19 mouse cellular contexts compared by ENCODE assay signal in the genomic region with DNA sequence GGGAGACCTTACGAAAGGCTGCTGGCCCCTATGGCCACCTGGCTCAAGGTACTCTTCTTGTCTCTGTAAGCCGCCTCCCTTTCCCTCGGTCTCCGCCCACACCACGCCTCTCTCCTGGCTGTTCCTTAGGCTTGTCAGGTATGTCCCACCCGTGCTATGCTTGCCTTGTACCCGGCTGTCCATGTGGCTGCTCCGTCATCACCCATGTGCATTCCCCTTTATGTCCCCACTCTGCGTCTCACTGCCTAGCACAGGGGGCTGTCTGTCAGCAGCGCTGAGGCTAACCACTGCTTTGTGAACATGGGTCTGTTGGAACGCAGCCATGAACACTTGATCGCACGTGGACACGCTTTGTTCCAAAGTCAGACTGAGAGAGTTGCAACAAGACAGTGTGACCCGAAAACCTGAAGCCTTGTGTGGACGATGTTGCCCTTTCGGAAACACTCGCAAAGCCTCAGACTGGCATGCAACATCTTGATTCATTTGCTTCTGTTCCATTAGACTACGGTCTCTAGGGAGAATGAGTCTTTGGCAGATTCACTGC.
DNase-seq lines count a peak whose midpoint lies in the region; ATAC-seq lines count a peak whose summit lies in the region.
"Had no signal": no experiment of that assay in that cellular context is flagged by ENCODE, and none has a peak within 500 bp of the region (broad histone marks: within the 10 kb centered on the region; RNA-seq: fewer than 3 reads in every experiment).

No protein-coding gene starts in this region.

- no peak overlapping the region for H3K4me3 ChIP-seq in embryonic facial prominence, embryonic 12.5 days
- H3K4me3 ChIP-seq in embryonic facial prominence, embryonic 10.5 days = no peak overlapping the region
- no peak overlapping the region for H3K4me3 ChIP-seq in heart, embryonic 16.5 days (ENCODE audit: low read length)
- H3K4me3 ChIP-seq in heart, embryonic 11.5 days (ENCODE audit: low read depth, low read length) = no peak overlapping the region
- H3K4me3 ChIP-seq in embryonic facial prominence, embryonic 13.5 days = no peak overlapping the region
- H3K4me3 ChIP-seq: gastrocnemius, adult 2 months; hindbrain, embryonic 10.5 days; kidney, embryonic 15.5 days; limb, embryonic 12.5 days; liver, embryonic 12.5 days had no signal

- no peak overlapping the region for H3K9ac ChIP-seq in embryonic facial prominence, embryonic 12.5 days
- no peak overlapping the region for H3K9ac ChIP-seq in heart, embryonic 16.5 days (ENCODE audit: low read length)
- H3K9ac ChIP-seq in heart, embryonic 11.5 days (ENCODE audit: low read depth, low read length) = no peak overlapping the region
- H3K9ac ChIP-seq in embryonic facial prominence, embryonic 13.5 days = 0 out of 2 replicates have a peak overlapping the region, but pooled peaks have one; percentile 27
- H3K9ac ChIP-seq: kidney, embryonic 15.5 days; limb, embryonic 12.5 days; liver, embryonic 12.5 days had no signal

- ATAC-seq in embryonic facial prominence, embryonic 12.5 days (ENCODE audit: insufficient number of reproducible peaks, insufficient read depth, low FRiP score, low TSS enrichment) = 0 out of 2 replicates have a peak, but pooled peaks have one; percentile 41
- ATAC-seq in heart, embryonic 16.5 days (replicated peaks; ENCODE audit: extremely low read depth, insufficient read depth, low FRiP score) = peak; percentile 49
- ATAC-seq in heart, embryonic 11.5 days (replicated peaks; ENCODE audit: insufficient number of reproducible peaks, low FRiP score, low TSS enrichment) = no peak
- ATAC-seq in embryonic facial prominence, embryonic 13.5 days (ENCODE audit: insufficient number of reproducible peaks, insufficient read depth, low FRiP score, low TSS enrichment, low read depth) = no peak
- ATAC-seq: CD4-positive, CD25-positive, alpha-beta regulatory T cell, adult 4 months; liver, embryonic 12.5 days had no signal

- no peaks in the 10 kb centered on the region for H3K9me3 ChIP-seq in embryonic facial prominence, embryonic 12.5 days
- no peaks in the 10 kb centered on the region for H3K9me3 ChIP-seq in embryonic facial prominence, embryonic 10.5 days
- no peaks in the 10 kb centered on the region for H3K9me3 ChIP-seq in heart, embryonic 16.5 days (replicated peaks; ENCODE audit: control insufficient read depth, low read length)
- no peaks in the 10 kb centered on the region for H3K9me3 ChIP-seq in heart, embryonic 11.5 days (replicated peaks; ENCODE audit: control insufficient read depth, low read length)
- no peaks in the 10 kb centered on the region for H3K9me3 ChIP-seq in embryonic facial prominence, embryonic 13.5 days
- H3K9me3 ChIP-seq: hindbrain, embryonic 10.5 days; kidney, embryonic 15.5 days; limb, embryonic 12.5 days; liver, embryonic 12.5 days had no signal

- H3K27me3 ChIP-seq in embryonic facial prominence, embryonic 12.5 days = no peaks in the 10 kb centered on the region
- H3K27me3 ChIP-seq in embryonic facial prominence, embryonic 10.5 days (replicated peaks; ENCODE audit: low read depth, poor library complexity, severe bottlenecking) = no peaks in the 10 kb centered on the region; the same call in 1 of the 2 replicates
- peaks cover 5% of the 10 kb centered on the region for H3K27me3 ChIP-seq in heart, embryonic 16.5 days (ENCODE audit: control insufficient read depth, insufficient read depth, low read length)
- no peaks in the 10 kb centered on the region for H3K27me3 ChIP-seq in heart, embryonic 11.5 days (ENCODE audit: control insufficient read depth, insufficient read depth, low read length)
- peaks cover 10% of the 10 kb centered on the region; the same call in 1 of the 2 replicates for H3K27me3 ChIP-seq in embryonic facial prominence, embryonic 13.5 days
- H3K27me3 ChIP-seq: liver, embryonic 12.5 days had no signal

- H3K4me2 ChIP-seq in embryonic facial prominence, embryonic 12.5 days (replicated peaks) = no peak overlapping the region
- no peak overlapping the region for H3K4me2 ChIP-seq in heart, embryonic 16.5 days (ENCODE audit: low read depth, low read length)
- H3K4me2 ChIP-seq in heart, embryonic 11.5 days = no peak overlapping the region
- H3K4me2 ChIP-seq in embryonic facial prominence, embryonic 13.5 days = no peak overlapping the region
- H3K4me2 ChIP-seq: kidney, embryonic 15.5 days; limb, embryonic 12.5 days; liver, embryonic 12.5 days; midbrain, embryonic 11.5 days had no signal

- no peaks in the 10 kb centered on the region for H3K36me3 ChIP-seq in embryonic facial prominence, embryonic 12.5 days
- no peaks in the 10 kb centered on the region for H3K36me3 ChIP-seq in embryonic facial prominence, embryonic 10.5 days (replicated peaks)
- no peaks in the 10 kb centered on the region for H3K36me3 ChIP-seq in heart, embryonic 16.5 days (ENCODE audit: control insufficient read depth, insufficient read depth)
- H3K36me3 ChIP-seq in heart, embryonic 11.5 days (ENCODE audit: control insufficient read depth, insufficient read depth, low read length) = no peaks in the 10 kb centered on the region
- no peaks in the 10 kb centered on the region for H3K36me3 ChIP-seq in embryonic facial prominence, embryonic 13.5 days
- H3K36me3 ChIP-seq: hindbrain, embryonic 10.5 days; kidney, embryonic 15.5 days; limb, embryonic 12.5 days; liver, embryonic 12.5 days had no signal

- no peak overlapping the region for H3K27ac ChIP-seq in embryonic facial prominence, embryonic 12.5 days
- H3K27ac ChIP-seq in embryonic facial prominence, embryonic 10.5 days (replicated peaks) = no peak overlapping the region
- H3K27ac ChIP-seq in heart, embryonic 16.5 days (ENCODE audit: low read length) = no peak overlapping the region
- no peak overlapping the region for H3K27ac ChIP-seq in heart, embryonic 11.5 days (ENCODE audit: low read depth, low read length)
- H3K27ac ChIP-seq in embryonic facial prominence, embryonic 13.5 days = no peak overlapping the region
- H3K27ac ChIP-seq: gastrocnemius, adult 2 months; hindbrain, embryonic 10.5 days; kidney, embryonic 15.5 days; limb, embryonic 12.5 days; liver, embryonic 12.5 days had no signal

- 83% methylated on average over 19 of the region's 19 CpGs for WGBS in embryonic facial prominence, embryonic 12.5 days
- 91% methylated on average over 19 of the region's 19 CpGs for WGBS in embryonic facial prominence, embryonic 10.5 days
- 63% methylated on average over 19 of the region's 19 CpGs for WGBS in heart, embryonic 16.5 days
- WGBS in heart, embryonic 11.5 days (ENCODE audit: insufficient replicate concordance) = 83% methylated on average over 19 of the region's 19 CpGs
- 80% methylated on average over 19 of the region's 19 CpGs for WGBS in embryonic facial prominence, embryonic 13.5 days

- intact Hi-C loops in left cerebral cortex, postnatal 4 days (cut with DNase I) = no loop called here

- H3K4me1 ChIP-seq in embryonic facial prominence, embryonic 12.5 days = peaks cover 26% of the 10 kb centered on the region
- peaks cover 24% of the 10 kb centered on the region for H3K4me1 ChIP-seq in embryonic facial prominence, embryonic 10.5 days
- H3K4me1 ChIP-seq in heart, embryonic 16.5 days (ENCODE audit: control insufficient read depth, insufficient read depth, low read length) = no peaks in the 10 kb centered on the region
- no peaks in the 10 kb centered on the region for H3K4me1 ChIP-seq in heart, embryonic 11.5 days (ENCODE audit: control insufficient read depth, insufficient read depth, low read length)
- H3K4me1 ChIP-seq in embryonic facial prominence, embryonic 13.5 days = peaks cover 35% of the 10 kb centered on the region
- H3K4me1 ChIP-seq: liver, embryonic 12.5 days had no signal

- DNase-seq in embryonic facial prominence, embryonic 10.5 days (ENCODE audit: low spot score) = no peak
- DNase-seq in left cerebral cortex, postnatal 4 days = peak; percentile 14
- DNase-seq in left cerebral cortex, adult 9 months (ENCODE audit: low spot score in 2 of 2) = no peak
- DNase-seq: adrenal gland, postnatal 36 days; cerebellum, adult 2 months; gastrocnemius, adult 2 months; lung, adult 2 months; lung, postnatal 4 days; thymus, postnatal 14 days had no signal

Comparison
In these comparisons a context has a peak if more than half of its experiments do, and no peak if none do; other contexts are left out.
1. ATAC-seq: peak in embryonic facial prominence, embryonic 12.5 days (single experiment) and heart, embryonic 16.5 days (single experiment); none in heart, embryonic 11.5 days (single experiment) and embryonic facial prominence, embryonic 13.5 days (single experiment).